Mouse (Mus musculus): ENCODE measurements around the gene Rfx8.

Gene Rfx8

DNA sequence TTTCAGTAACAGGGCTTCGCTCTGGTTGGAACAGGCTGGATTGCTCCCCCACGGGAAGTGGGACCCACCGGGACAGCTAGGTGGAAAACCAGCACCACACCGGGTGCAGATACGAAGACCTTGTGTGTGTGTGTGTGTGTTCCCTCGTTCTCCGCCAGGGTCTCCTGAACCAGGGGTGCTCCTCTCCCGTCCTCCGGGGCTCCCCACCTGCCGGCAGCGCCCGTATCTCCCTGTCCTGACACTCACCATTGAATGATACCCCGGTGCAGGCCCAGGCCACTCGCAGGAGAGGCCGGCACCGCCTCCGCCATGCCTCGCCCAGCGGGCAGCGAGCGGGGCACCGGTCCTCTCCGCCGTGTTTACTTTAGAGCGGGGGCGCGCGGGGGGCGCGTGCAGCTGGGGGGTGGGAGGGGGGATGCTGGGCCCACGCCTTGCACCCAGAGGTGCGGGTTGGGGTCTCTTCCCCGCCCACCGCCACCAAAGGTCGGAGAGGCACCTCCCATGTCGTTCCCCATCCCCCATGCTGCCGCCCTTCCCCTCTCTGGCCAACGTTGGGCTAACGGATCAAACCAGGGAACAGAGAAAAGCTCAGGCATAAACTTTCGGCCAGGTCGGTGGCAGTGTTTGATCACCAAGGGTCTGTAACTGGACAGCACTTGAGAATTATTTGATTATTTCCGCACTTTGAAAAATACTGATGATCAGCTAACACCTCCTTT is at the start of gene Rfx8:
TSS of gene Rfx8 (minus strand) at position 366 of the 719 bp plus-strand sequence.
- in situ Hi-C loops (cut with MseI, MboI) = no loop called here

- in situ Hi-C loops (cut with MseI, MboI) = no loop called here
These were observed 49.6 kb upstream of the Rfx8 start for GRCm38 (mm10) chr1:39770436-39770835.

GRCm38 (mm10) chr1:39768017-39768416 is 47.2 kb upstream of the Rfx8 start:
- in situ Hi-C loops (cut with MseI, MboI) = no loop called here

- in situ Hi-C loops (cut with MseI, MboI) = no loop called here
These were observed 45.2 kb upstream of the Rfx8 start for GRCm38 (mm10) chr1:39765854-39766493.

DNA sequence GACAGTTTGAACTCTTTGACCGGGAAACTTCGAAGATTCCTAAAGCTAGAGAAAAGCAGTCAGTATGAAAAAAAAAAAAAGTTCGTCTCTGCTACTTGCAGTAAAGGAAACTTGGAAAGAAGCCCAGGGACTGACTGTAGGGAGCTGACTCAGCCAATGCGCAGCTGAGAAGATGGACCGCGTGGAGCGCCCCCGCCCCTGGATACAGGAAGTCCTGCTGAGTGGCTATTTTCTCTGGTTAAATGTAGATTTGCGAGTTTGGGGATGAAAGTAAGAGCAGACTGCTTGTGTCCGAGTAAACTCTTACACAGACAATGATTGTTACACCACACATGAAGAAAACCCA is 41.2 kb upstream of the Rfx8 start:
- in situ Hi-C loops (cut with MseI, MboI) = no loop called here

DNA sequence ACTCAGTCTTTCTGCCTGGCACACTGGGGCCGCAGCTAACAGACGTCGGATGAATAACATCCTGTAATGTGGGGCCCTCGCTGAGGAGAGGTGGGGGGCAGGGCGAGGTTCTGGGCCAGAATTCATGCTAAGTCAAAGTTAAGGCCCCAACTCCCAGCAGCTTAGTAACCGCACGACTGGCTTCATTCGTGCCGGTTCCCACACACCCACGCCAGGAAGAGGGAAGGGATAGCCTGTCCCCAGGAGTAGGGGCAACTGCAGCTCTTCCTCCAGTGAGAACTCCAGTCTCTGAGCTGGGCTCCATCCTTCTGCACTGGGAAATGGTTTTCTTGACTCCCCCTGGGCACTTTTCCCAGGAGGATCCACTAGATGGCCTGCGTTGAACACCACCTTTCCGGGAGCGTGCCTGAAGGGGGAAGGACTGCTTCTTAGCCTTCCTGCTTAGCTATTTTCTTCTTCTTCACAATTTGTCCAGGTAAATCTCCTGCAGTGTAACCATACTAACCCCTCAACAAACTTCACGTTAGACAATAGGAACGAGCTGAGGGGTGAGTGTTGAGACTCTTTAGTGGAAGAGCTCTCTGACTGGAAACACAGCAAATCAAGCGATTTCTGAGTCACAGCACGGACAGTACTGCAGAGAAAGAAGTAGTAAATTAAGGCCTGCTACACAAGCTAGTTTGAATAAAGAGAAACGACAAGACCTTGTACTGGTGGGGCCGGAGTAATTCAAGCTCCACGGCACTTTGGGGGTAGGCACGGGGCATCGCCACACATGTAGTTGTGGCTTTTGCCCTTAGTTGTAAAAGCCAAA is 40.6 kb upstream of the Rfx8 start:
- in situ Hi-C loops (cut with MseI, MboI) = no loop called here

GRCm38 (mm10) chr1:39760181-39760715 is 39.5 kb upstream of the Rfx8 start:
- in situ Hi-C loops (cut with MseI, MboI) = no loop called here

GRCm38 (mm10) chr1:39759231-39760175 is 38.7 kb upstream of the Rfx8 start:
- in situ Hi-C loops (cut with MseI, MboI) = no loop called here

GRCm38 (mm10) chr1:39758244-39758643 is 37.4 kb upstream of the Rfx8 start:
- in situ Hi-C loops (cut with MseI, MboI) = no loop called here

DNA sequence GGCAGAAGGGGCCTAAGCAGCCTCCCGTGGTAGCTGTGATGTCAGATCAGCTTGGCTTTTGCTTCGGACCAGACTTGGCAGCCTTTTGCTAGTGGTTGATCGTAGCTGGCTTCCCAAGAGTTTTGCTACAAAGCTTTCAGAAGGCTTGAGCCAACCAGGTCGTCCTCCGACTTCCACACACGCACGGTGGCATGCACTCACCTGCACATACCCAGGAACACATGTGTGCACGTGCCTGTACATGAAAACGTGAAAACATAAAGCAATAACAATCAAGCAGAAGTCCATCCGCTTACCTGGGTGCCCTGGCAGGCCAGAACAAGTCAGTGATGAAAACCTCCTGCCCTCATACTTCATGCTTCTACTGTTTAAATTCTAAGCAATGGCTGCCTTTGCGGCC is 36.2 kb upstream of the Rfx8 start:
- in situ Hi-C loops (cut with MseI, MboI) = no loop called here

- in situ Hi-C loops (cut with MseI, MboI) = no loop called here
These were observed 33.6 kb upstream of the Rfx8 start for GRCm38 (mm10) chr1:39754224-39754957.

DNA sequence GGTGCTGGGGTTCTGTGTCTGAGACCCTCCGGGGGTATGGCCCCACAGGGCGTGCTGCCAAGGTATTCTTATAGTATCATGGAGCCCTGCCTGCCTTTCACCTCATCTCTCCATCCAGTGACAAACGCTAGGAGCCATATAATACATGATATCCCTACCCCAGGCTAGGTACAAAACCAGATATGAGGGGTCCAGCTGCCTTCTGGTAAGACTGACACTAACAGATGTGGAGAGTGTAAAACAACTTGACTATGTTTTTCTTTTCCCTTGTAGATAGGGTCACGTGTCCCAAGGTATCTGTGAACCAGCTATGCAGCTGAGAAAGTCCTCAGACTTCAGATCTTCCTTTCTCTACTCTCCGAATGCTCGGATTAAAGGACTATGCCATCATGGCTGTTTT is 30.7 kb upstream of the Rfx8 start:
- in situ Hi-C loops (cut with MseI, MboI) = no loop called here

GRCm38 (mm10) chr1:39749664-39750063 is 28.9 kb upstream of the Rfx8 start:
- in situ Hi-C loops (cut with MseI, MboI) = no loop called here

DNA sequence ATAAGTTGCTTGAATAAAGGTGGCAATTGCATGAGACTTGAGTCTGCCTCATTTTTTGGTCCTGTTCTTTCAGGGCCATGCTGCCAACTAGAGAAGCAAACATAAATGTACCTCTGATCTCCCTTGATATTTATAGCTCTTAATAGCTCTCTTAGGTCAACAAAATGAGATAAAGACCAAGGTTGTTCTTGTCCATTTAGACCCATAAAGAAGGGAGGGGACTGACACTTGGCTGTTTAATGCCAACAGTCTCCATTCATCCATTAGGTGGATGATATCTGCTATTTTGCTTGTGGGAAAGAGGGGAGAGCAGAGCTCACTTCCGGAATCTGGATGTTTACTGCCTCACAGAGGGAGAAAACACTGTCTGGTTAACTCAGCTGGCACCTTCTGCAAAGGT is 28.4 kb upstream of the Rfx8 start:
- in situ Hi-C loops (cut with MseI, MboI) = no loop called here

DNA sequence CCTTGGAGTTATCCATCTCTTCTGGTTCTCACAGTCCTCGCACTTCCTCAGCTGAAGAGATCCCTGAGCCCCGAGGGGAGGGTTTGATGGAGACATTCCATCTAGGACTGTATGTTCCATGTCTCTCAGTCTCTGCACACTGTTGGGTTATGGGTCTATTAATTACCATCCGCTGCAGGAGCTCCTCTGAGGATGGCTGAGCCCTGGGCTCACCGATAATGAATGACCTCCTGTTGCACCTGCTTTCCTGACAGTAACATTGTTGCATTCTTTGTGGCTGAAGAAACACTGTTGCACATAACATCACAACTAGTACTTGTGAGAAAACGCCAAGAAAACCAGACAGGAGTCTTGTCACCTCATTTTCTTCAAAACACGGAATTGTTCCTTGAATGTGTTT is 27.9 kb upstream of the Rfx8 start:
- in situ Hi-C loops (cut with MseI, MboI) = no loop called here

DNA sequence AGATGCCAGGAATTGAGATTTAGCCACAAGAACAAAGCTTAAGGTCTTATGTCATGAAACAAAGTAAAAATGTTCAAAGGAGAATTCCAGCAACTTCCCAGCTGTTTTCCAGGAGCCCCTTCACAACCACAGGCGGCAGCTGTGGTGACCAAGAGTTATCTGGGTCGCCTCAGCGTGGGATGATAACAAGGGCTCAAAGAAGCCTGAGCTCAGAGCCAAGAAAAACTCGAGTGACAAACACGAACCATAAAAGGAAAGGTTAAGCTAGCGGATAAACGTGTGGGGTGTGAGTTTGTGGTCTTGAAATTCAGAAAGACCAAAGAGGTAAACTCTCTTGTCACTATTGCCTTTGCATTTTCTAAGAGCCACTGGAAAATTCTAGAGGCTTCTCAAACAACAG is 25.7 kb upstream of the Rfx8 start:
- in situ Hi-C loops (cut with MseI, MboI) = no loop called here

- in situ Hi-C loops (cut with MseI, MboI) = no loop called here
These were observed 20.2 kb upstream of the Rfx8 start for GRCm38 (mm10) chr1:39740948-39741347.

DNA sequence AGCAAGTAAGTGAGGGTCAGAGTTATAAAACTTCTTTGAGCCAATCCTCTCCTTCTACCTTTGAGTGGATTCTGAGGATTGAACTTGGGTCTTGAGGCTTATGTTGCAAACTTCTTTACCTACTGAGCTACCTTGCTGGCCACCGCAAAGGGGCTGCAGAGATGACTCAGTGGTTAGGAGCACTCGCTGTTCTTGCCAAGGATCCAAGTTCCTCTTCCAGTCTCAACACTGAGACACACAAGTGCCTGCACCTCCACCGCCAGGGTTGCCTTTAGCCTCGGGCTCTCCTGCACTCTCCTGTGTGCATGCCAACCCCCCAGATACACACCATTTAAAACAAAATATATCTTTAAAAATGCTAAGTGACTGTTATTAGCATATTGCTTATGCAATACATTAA is 19.2 kb upstream of the Rfx8 start:
- in situ Hi-C loops (cut with MseI, MboI) = no loop called here

GRCm38 (mm10) chr1:39735927-39736604 is 15.3 kb upstream of the Rfx8 start:
- in situ Hi-C loops (cut with MseI, MboI) = no loop called here

- in situ Hi-C loops (cut with MseI, MboI) = no loop called here
These were observed 14.7 kb upstream of the Rfx8 start for GRCm38 (mm10) chr1:39735493-39735892.
